Comparison of ENCODE assay signal across 15 mouse cellular contexts in the genomic region with DNA sequence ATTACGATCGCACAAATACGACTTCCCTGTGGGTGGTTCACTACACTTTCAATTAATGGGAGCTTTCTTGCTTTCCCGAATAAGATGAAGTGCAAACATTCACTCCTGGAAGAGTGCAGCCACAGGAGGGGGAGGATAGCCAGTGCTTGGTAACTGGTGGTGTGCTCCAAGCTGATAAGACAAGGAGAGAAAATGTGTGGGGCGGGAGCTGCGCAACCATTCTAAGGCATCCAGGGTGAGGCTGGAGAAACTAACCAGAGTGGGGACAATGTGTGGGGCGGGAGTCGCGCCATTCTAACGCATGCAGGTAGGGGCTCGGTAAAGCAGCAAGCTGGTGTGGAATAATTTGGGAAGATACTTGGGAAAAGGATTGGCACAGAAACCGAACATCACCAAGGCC. TPM values are rescaled to one million over a fixed set of nuclear protein-coding genes. Genes with fewer than 3 reads are reported as not detected.
"Had no signal": no experiment of that assay in that cellular context is flagged by ENCODE, and none has a peak within 500 bp of the region (broad histone marks: within the 10 kb centered on the region; RNA-seq: fewer than 3 reads in every experiment).

No protein-coding gene starts in this region.

- H3K4me2 ChIP-seq: midbrain, embryonic 12.5 days; stomach, embryonic 15.5 days had no signal

- H3K4me1 ChIP-seq: limb, embryonic 10.5 days; megakaryocyte, embryonic 14.5 days; midbrain, embryonic 12.5 days; stomach, embryonic 15.5 days had no signal

- H3K9me3 ChIP-seq: limb, embryonic 10.5 days; midbrain, embryonic 12.5 days; stomach, embryonic 15.5 days had no signal

- DNase-seq: kidney, adult 8-10 months; kidney, postnatal 25 days; lung, adult 2 months; lung, postnatal 10 days; right cerebral cortex, postnatal 14 days; thymus, adult 2 months; thymus, postnatal 36 days had no signal

- H3K9ac ChIP-seq: liver, embryonic 14.5 days; midbrain, embryonic 12.5 days; stomach, embryonic 15.5 days had no signal

- H3K27ac ChIP-seq: left cerebral cortex, adult 2 months; limb, embryonic 10.5 days; liver, embryonic 14.5 days; macrophage; midbrain, embryonic 12.5 days; stomach, embryonic 15.5 days had no signal

- H3K4me3 ChIP-seq: left cerebral cortex, adult 2 months; limb, embryonic 10.5 days; megakaryocyte, embryonic 14.5 days; midbrain, embryonic 12.5 days; stomach, embryonic 15.5 days had no signal

- H3K36me3 ChIP-seq: limb, embryonic 10.5 days; midbrain, embryonic 12.5 days; stomach, embryonic 15.5 days had no signal

- H3K27me3 ChIP-seq: megakaryocyte, embryonic 14.5 days; midbrain, embryonic 12.5 days; stomach, embryonic 15.5 days had no signal

RNA-seq across cellular contexts. Expression of a gene that starts 36.6 kb away (rescaled TPM):
- polyA plus RNA-seq: limb, embryonic 10.5 days; liver, embryonic 14.5 days; lung, adult 2 months; macrophage; spleen, adult 2 months; thymus, adult 2 months had no signal
